Mouse (Mus musculus) liver, embryonic 11.5 days (tissue): Measurements from ENCODE around the gene Vmn1r32. TPM values are rescaled to one million over a fixed set of nuclear protein-coding genes. Genes with fewer than 3 reads are reported as not detected.

Experiments
- polyA plus RNA-seq: library from polyadenylated mRNA; unstranded; fragments of >200 nt; fragmentation: Nextera tagmentation; extraction: Ambion mirVana; gene quantifications from 2 replicates; pipeline ENCODE4 v1.2.1, GENCODE M21; 2014

Vmn1r32 gene
- polyA plus RNA-seq, 1 experiment from 2014 or later, result not detected

Other genes starting within 250 kb of the Vmn1r32 start
- gene Mad2l1, start 24.7 kb downstream of the Vmn1r32 start, polyA plus RNA-seq, result 131 and 137 TPM in 2 replicates
- gene Vmn1r33, start 58.2 kb upstream of the Vmn1r32 start, polyA plus RNA-seq, result not detected in 2 replicates
- gene Vmn1r34, start 83.8 kb upstream of the Vmn1r32 start, polyA plus RNA-seq, result not detected in 2 replicates
- gene Vmn1r35, start 125.8 kb upstream of the Vmn1r32 start, polyA plus RNA-seq, result not detected in 2 replicates
- not detected in 2 replicates for gene Vmn1r36, start 159.1 kb upstream of the Vmn1r32 start, polyA plus RNA-seq
- gene Vmn1r37, start 169.3 kb upstream of the Vmn1r32 start, polyA plus RNA-seq, result not detected in 2 replicates
- not detected in 2 replicates for gene Vmn1r38, start 222.5 kb upstream of the Vmn1r32 start, polyA plus RNA-seq